Mouse (Mus musculus) MEL-GATA-1-ER (cell line): ENCODE data around the gene Fnip1.

Source experiments
- DNase-seq: peaks from one replicate; pipeline ENCODE4 v3.0.0-alpha.2; 2012; ENCODE audit warnings: low read depth; ENCODE audit errors: extremely low read depth

Fnip1 gene

DNA sequence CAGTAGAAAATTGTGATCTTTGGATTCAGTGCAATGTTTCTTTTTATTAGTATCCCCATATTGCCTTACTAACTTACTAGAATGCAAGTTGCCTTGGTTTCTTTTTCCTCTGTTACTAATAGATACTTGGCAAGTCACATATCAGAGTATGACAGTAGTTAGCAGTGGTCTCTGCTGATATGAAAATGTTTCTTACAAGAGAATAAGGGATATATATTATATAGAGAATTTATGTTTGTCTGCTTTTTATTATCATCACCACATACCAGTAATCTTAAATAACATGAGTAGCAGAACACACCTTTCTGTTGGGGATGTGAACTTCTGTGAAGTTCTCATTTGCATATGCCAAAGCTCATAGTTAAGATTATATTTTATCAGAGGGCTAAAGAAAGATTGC is 104.4 kb downstream of the Fnip1 start:
- DNase-seq = no peak

DNA sequence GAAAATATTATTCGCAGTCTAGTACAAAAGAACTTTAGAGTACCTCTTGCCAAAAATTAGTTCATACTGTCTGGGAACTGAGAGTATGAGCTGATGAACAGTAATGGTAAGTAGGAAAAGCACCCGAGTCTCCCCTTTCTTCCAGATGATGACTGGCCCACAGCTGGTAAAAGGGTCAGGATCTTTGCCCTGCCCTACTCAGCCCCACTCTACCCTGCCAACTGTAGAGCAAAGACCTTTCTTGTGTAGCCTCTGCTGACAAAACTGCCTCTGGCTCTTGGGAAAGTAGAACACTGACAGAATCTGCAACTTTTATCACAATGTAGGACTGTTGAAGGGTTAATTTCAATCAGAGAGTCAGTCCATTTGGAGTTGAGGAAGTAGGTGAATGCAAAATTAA is 117.0 kb downstream of the Fnip1 start:
- DNase-seq = no peak

DNA sequence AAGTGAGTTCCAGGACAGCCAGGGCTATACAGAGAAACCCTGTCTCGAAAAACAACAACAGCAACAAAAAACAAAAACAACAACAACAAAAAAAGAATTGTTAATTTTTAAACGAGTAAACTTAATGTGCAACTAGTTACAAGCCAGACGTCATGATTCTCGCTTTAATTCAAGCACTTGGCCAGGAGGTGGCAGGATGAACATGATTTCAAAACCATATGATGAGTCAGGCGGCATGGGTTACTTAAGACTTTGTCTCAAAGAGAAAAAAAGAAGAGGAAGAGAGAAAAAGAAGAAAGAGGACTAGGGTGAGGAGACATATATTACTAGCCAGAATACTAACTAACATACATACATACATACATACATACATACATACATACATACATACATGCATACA is 124.8 kb downstream of the Fnip1 start:
- peak; percentile 16 for DNase-seq
